ENCODE assay signal across 24 mouse cellular contexts in genomic region chr10:81272356-81272755, GRCm38 (mm10). TPM values are rescaled to one million over a fixed set of nuclear protein-coding genes. Genes with fewer than 3 reads are reported as not detected.
DNase-seq lines count a peak whose midpoint lies in the region; ATAC-seq and TF ChIP-seq lines count a peak whose summit lies in the region.
"Had no signal": no experiment of that assay in that cellular context is flagged by ENCODE, and none has a peak within 500 bp of the region (broad histone marks: within the 10 kb centered on the region; RNA-seq: fewer than 3 reads in every experiment).

No protein-coding gene starts in this region.

- no peaks in the 10 kb centered on the region for H3K4me1 ChIP-seq in heart, adult 2 months (ENCODE audit: control insufficient read depth, insufficient read depth, low read length)
- H3K4me1 ChIP-seq in E14TG2a.4 (replicated peaks; ENCODE audit: low read depth, low read length): peaks cover 68% of the 10 kb centered on the region
- peaks cover 6% of the 10 kb centered on the region; the same call in 1 of the 2 replicates for H3K4me1 ChIP-seq in embryonic facial prominence, embryonic 14.5 days (ENCODE audit: control insufficient read depth, insufficient read depth, low read length)
- H3K4me1 ChIP-seq in intestine, embryonic 16.5 days (ENCODE audit: control insufficient read depth, insufficient read depth, low read length): peaks cover 17% of the 10 kb centered on the region
- H3K4me1 ChIP-seq in midbrain, embryonic 16.5 days (ENCODE audit: control insufficient read depth, insufficient read depth, low read length): peaks cover 8% of the 10 kb centered on the region

- WGBS in heart, adult 2 months: 91% methylated on average over 21 of the region's 21 CpGs
- WGBS in embryonic facial prominence, embryonic 14.5 days: 94% methylated on average over 20 of the region's 21 CpGs
- 91% methylated on average over 21 of the region's 21 CpGs for WGBS in intestine, embryonic 16.5 days
- 94% methylated on average over 21 of the region's 21 CpGs for WGBS in midbrain, embryonic 16.5 days

- H3K4me2 ChIP-seq in embryonic facial prominence, embryonic 14.5 days (ENCODE audit: low read depth, low read length): no peak overlapping the region
- H3K4me2 ChIP-seq in intestine, embryonic 16.5 days (ENCODE audit: low read depth, low read length): no peak overlapping the region
- H3K4me2 ChIP-seq in midbrain, embryonic 16.5 days (ENCODE audit: low read length): no peak overlapping the region
- H3K4me2 ChIP-seq: embryonic facial prominence, embryonic 13.5 days; forebrain, embryonic 13.5 days; forebrain, embryonic 15.5 days had no signal

- no peaks in the 10 kb centered on the region for H3K36me3 ChIP-seq in heart, adult 2 months (ENCODE audit: control insufficient read depth, insufficient read depth, low read length)
- H3K36me3 ChIP-seq in E14TG2a.4 (ENCODE audit: insufficient read depth, low read length): peaks cover 60% of the 10 kb centered on the region
- peaks cover 42% of the 10 kb centered on the region for H3K36me3 ChIP-seq in embryonic facial prominence, embryonic 14.5 days (ENCODE audit: control insufficient read depth, insufficient read depth, low read length)
- peaks cover 31% of the 10 kb centered on the region for H3K36me3 ChIP-seq in intestine, embryonic 16.5 days (ENCODE audit: control insufficient read depth, insufficient read depth, low read length)
- H3K36me3 ChIP-seq in midbrain, embryonic 16.5 days (ENCODE audit: control insufficient read depth, insufficient read depth, low read length): peaks cover 10% of the 10 kb centered on the region

- no peak for TF ChIP-seq POLR2A in heart, adult 2 months (IDR thresholded peaks at IDR 0.05; ENCODE audit: insufficient read depth, low read depth, low read length)

- intact Hi-C loops in heart, adult 2 months (cut with DNase I): no loop called here

- no peak for TF ChIP-seq CTCF in heart, adult 2 months (IDR thresholded peaks at IDR 0.05)
- TF ChIP-seq CTCF in E14TG2a.4 (conservative IDR thresholded peaks at IDR 0.05; ENCODE audit: low read length): no peak

- no peak for TF ChIP-seq EP300 in heart, adult 2 months (IDR thresholded peaks at IDR 0.05; ENCODE audit: insufficient read depth, low read depth, low read length)

- no peak overlapping the region for H3K9ac ChIP-seq in heart, adult 2 months (ENCODE audit: low read depth, low read length)
- no peak overlapping the region for H3K9ac ChIP-seq in embryonic facial prominence, embryonic 14.5 days (ENCODE audit: low read depth, low read length)
- H3K9ac ChIP-seq in intestine, embryonic 16.5 days (ENCODE audit: low read depth, low read length): no peak overlapping the region
- no peak overlapping the region for H3K9ac ChIP-seq in midbrain, embryonic 16.5 days (ENCODE audit: low read depth, low read length)
- H3K9ac ChIP-seq: embryonic facial prominence, embryonic 13.5 days; forebrain, embryonic 13.5 days; forebrain, embryonic 15.5 days; forebrain, postnatal 0 days had no signal

- peak; percentile 90 for DNase-seq in heart, adult 11 months
- DNase-seq in heart, adult 2 months: no peak
- no peak for DNase-seq in embryonic facial prominence, embryonic 14.5 days (ENCODE audit: low spot score)
- no peak for DNase-seq in yolk sac, embryonic 10.5 days (ENCODE audit: low spot score)
- no peak for DNase-seq in urinary bladder, postnatal 10 days (ENCODE audit: low spot score)
- DNase-seq: adrenal gland, adult 8-10 months; adrenal gland, postnatal 14 days; adrenal gland, postnatal 36 days; cerebellum, adult 2 months; cerebellum, adult 9-11 months; cerebellum, postnatal 14 days; cerebellum, postnatal 36 days; embryo, embryonic 11 days; forebrain, postnatal 0 days had no signal

- no peaks in the 10 kb centered on the region for H3K79me2 ChIP-seq in heart, adult 2 months (replicated peaks; ENCODE audit: control insufficient read depth, insufficient read depth, low read length)

- no peak overlapping the region for H3K27ac ChIP-seq in heart, adult 2 months
- no peak overlapping the region for H3K27ac ChIP-seq in embryonic facial prominence, embryonic 14.5 days (replicated peaks; ENCODE audit: low read depth, low read length)
- no peak overlapping the region for H3K27ac ChIP-seq in intestine, embryonic 16.5 days (ENCODE audit: low read length)
- H3K27ac ChIP-seq in midbrain, embryonic 16.5 days (ENCODE audit: low read length): no peak overlapping the region
- H3K27ac ChIP-seq: embryonic facial prominence, embryonic 13.5 days; forebrain, embryonic 13.5 days; forebrain, embryonic 15.5 days had no signal

- no peak overlapping the region for H3K4me3 ChIP-seq in heart, adult 2 months
- H3K4me3 ChIP-seq in E14TG2a.4 (replicated peaks; ENCODE audit: low read length): peak overlapping the region; percentile 67
- no peak overlapping the region for H3K4me3 ChIP-seq in embryonic facial prominence, embryonic 14.5 days (ENCODE audit: low read depth, low read length)
- no peak overlapping the region for H3K4me3 ChIP-seq in intestine, embryonic 16.5 days (ENCODE audit: low read length)
- no peak overlapping the region for H3K4me3 ChIP-seq in midbrain, embryonic 16.5 days (ENCODE audit: low read depth, low read length)
- H3K4me3 ChIP-seq: embryonic facial prominence, embryonic 13.5 days; forebrain, embryonic 13.5 days; forebrain, embryonic 15.5 days had no signal

- no peaks in the 10 kb centered on the region for H3K9me3 ChIP-seq in E14TG2a.4 (ENCODE audit: low read length)
- no peaks in the 10 kb centered on the region for H3K9me3 ChIP-seq in embryonic facial prominence, embryonic 14.5 days (ENCODE audit: control insufficient read depth, low read length)
- H3K9me3 ChIP-seq in intestine, embryonic 16.5 days (ENCODE audit: control insufficient read depth, low read length): no peaks in the 10 kb centered on the region
- no peaks in the 10 kb centered on the region for H3K9me3 ChIP-seq in midbrain, embryonic 16.5 days (replicated peaks; ENCODE audit: control insufficient read depth, low read length, poor library complexity, severe bottlenecking)
- H3K9me3 ChIP-seq: embryonic facial prominence, embryonic 13.5 days; forebrain, embryonic 13.5 days; forebrain, embryonic 15.5 days had no signal

- H3K27me3 ChIP-seq in heart, adult 2 months (ENCODE audit: control insufficient read depth, insufficient read depth, low read length): no peaks in the 10 kb centered on the region
- H3K27me3 ChIP-seq in E14TG2a.4 (ENCODE audit: insufficient read depth, low read length): peaks cover 5% of the 10 kb centered on the region; the same call in 1 of the 2 replicates
- no peaks in the 10 kb centered on the region for H3K27me3 ChIP-seq in embryonic facial prominence, embryonic 14.5 days (replicated peaks; ENCODE audit: control insufficient read depth, insufficient read depth, low read length)
- no peaks in the 10 kb centered on the region for H3K27me3 ChIP-seq in intestine, embryonic 16.5 days (replicated peaks; ENCODE audit: control insufficient read depth, insufficient read depth, low read length)
- no peaks in the 10 kb centered on the region for H3K27me3 ChIP-seq in midbrain, embryonic 16.5 days (ENCODE audit: control insufficient read depth, insufficient read depth, low read depth, low read length)
- H3K27me3 ChIP-seq: embryonic facial prominence, embryonic 13.5 days; forebrain, embryonic 13.5 days; forebrain, embryonic 15.5 days; Patski had no signal

- ATAC-seq in embryonic facial prominence, embryonic 14.5 days (ENCODE audit: low read depth): peak; percentile 9; the same call in 1 of the 2 replicates
- ATAC-seq in intestine, embryonic 16.5 days: peak; percentile 12
- ATAC-seq in midbrain, embryonic 16.5 days: no peak
- ATAC-seq: activated CD4-positive, CD25-positive, alpha-beta regulatory T cell, adult 4 months; forebrain, embryonic 13.5 days; forebrain, embryonic 15.5 days; forebrain, postnatal 0 days; Patski had no signal

RNA-seq across cellular contexts. Expression of gene Apba3, which starts 5.6 kb away (rescaled TPM):
- 100 to 1,000 TPM; 111 to 123 TPM for total RNA-seq in heart, adult 2 months (2021)
- polyA plus RNA-seq in heart, adult 2 months (2012; rRNA removed): 151 TPM in 2 replicates
- polyA plus RNA-seq in embryonic facial prominence, embryonic 14.5 days (2014; fragmentation: Nextera tagmentation; extraction: Ambion mirVana): 56.0 and 61.4 TPM in 2 replicates
- polyA plus RNA-seq in intestine, embryonic 16.5 days (2015; fragmentation: Nextera tagmentation; extraction: Ambion mirVana): 72.2 and 83.1 TPM in 2 replicates
- polyA plus RNA-seq in midbrain, embryonic 16.5 days (2015; fragmentation: Nextera tagmentation; extraction: Ambion mirVana): 28.8 and 33.8 TPM in 2 replicates

RNA-seq across cellular contexts. Expression of gene Mrpl54, which starts 5.6 kb away (rescaled TPM):
- total RNA-seq in heart, adult 2 months (2021): 100 to 1,000 TPM in 1 of 2 experiments, 10 to 100 TPM in 1; 85.7 to 101 TPM
- 66.7 and 93.2 TPM in 2 replicates for polyA plus RNA-seq in heart, adult 2 months (2012; rRNA removed)
- polyA plus RNA-seq in embryonic facial prominence, embryonic 14.5 days (2014; fragmentation: Nextera tagmentation; extraction: Ambion mirVana): 196 and 206 TPM in 2 replicates
- polyA plus RNA-seq in intestine, embryonic 16.5 days (2015; fragmentation: Nextera tagmentation; extraction: Ambion mirVana): 240 and 249 TPM in 2 replicates
- 128 and 130 TPM in 2 replicates for polyA plus RNA-seq in midbrain, embryonic 16.5 days (2015; fragmentation: Nextera tagmentation; extraction: Ambion mirVana)

RNA-seq across cellular contexts. Expression of gene Tjp3, which starts 19.0 kb away (rescaled TPM):
- total RNA-seq in heart, adult 2 months (2021): not detected
- polyA plus RNA-seq in heart, adult 2 months (2012; rRNA removed): 0.12 and 0.78 TPM in 2 replicates
- polyA plus RNA-seq in embryonic facial prominence, embryonic 14.5 days (2014; fragmentation: Nextera tagmentation; extraction: Ambion mirVana): 8.1 and 9.9 TPM in 2 replicates
- polyA plus RNA-seq in intestine, embryonic 16.5 days (2015; fragmentation: Nextera tagmentation; extraction: Ambion mirVana): 53.2 and 56.6 TPM in 2 replicates
- polyA plus RNA-seq in midbrain, embryonic 16.5 days (2015; fragmentation: Nextera tagmentation; extraction: Ambion mirVana): 9.2 and 10.1 TPM in 2 replicates
- polyA plus RNA-seq: C2C12 had no signal

RNA-seq across cellular contexts. Expression of gene Matk, which starts 19.6 kb away (rescaled TPM):
- under 1 TPM; 0.48 to 0.86 TPM for total RNA-seq in heart, adult 2 months (2021)
- polyA plus RNA-seq in heart, adult 2 months (2012; rRNA removed): 0.97 and 1.5 TPM in 2 replicates
- polyA plus RNA-seq in embryonic facial prominence, embryonic 14.5 days (2014; fragmentation: Nextera tagmentation; extraction: Ambion mirVana): 4.9 and 5.4 TPM in 2 replicates
- polyA plus RNA-seq in intestine, embryonic 16.5 days (2015; fragmentation: Nextera tagmentation; extraction: Ambion mirVana): 2.0 and 2.3 TPM in 2 replicates
- 43.3 and 67.9 TPM in 2 replicates for polyA plus RNA-seq in midbrain, embryonic 16.5 days (2015; fragmentation: Nextera tagmentation; extraction: Ambion mirVana)
- polyA plus RNA-seq: G1E had no signal

RNA-seq across cellular contexts. Expression of gene Pip5k1c, which starts 20.4 kb away (rescaled TPM):
- total RNA-seq in heart, adult 2 months (2021): 10 to 100 TPM; 27.0 to 28.0 TPM
- polyA plus RNA-seq in heart, adult 2 months (2012; rRNA removed): 37.5 and 44.2 TPM in 2 replicates
- 48.4 and 56.3 TPM in 2 replicates for polyA plus RNA-seq in embryonic facial prominence, embryonic 14.5 days (2014; fragmentation: Nextera tagmentation; extraction: Ambion mirVana)
- polyA plus RNA-seq in intestine, embryonic 16.5 days (2015; fragmentation: Nextera tagmentation; extraction: Ambion mirVana): 35.4 and 40.5 TPM in 2 replicates
- 135 and 147 TPM in 2 replicates for polyA plus RNA-seq in midbrain, embryonic 16.5 days (2015; fragmentation: Nextera tagmentation; extraction: Ambion mirVana)
